Mouse (Mus musculus): ENCODE measurements around the gene Vps33a. TPM values are rescaled to one million over a fixed set of nuclear protein-coding genes. Genes with fewer than 3 reads are reported as not detected.

The Vps33a gene
- 10 to 100 TPM; 31.8 to 32.9 TPM for total RNA-seq (2021)
- long read RNA-seq, experiment 1, full-length matches to known transcripts, result 58 of 67 reads
- long read RNA-seq, experiment 1, partial matches to known transcripts, result 2 of 67 reads
- long read RNA-seq, experiment 1, other reads (novel, unspliced or antisense), result 7 of 67 reads
- long read RNA-seq, experiment 2, full-length matches to known transcripts, result 63 of 71 reads
- long read RNA-seq, experiment 2, partial matches to known transcripts, result 4 of 71 reads
- long read RNA-seq, experiment 2, other reads (novel, unspliced or antisense), result 4 of 71 reads

GRCm38 (mm10) chr5:123572357-123573186 lies at the start of gene Vps33a:
TSS of gene Vps33a (minus strand) at chr5:123573038.
- peak; percentile 97 to 99 for DNase-seq
- intact Hi-C loops (cut with DNase I), result no loop called here

DNA sequence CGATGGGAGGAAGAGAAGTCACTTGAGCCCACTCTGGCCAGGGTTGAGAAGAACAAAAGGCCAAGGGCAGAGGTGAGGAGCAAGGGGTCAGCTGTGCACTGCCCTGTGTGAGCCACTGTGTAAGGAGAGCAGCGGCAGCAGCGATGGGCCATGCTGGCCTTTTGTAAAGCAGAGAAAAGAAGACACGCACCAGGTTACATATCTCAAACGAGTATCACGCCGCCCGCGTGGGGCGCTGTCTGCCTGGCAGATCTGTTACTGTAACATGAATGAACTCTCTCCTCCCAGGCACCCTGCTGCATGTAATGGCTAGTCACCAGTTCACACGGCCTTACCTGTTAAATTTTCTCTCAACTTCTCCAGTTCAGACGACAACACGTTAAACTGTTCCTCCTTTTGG lies 49.6 kb upstream of the Vps33a start:
- intact Hi-C loops (cut with DNase I), result no loop called here
- DNase-seq, result no peak

DNA sequence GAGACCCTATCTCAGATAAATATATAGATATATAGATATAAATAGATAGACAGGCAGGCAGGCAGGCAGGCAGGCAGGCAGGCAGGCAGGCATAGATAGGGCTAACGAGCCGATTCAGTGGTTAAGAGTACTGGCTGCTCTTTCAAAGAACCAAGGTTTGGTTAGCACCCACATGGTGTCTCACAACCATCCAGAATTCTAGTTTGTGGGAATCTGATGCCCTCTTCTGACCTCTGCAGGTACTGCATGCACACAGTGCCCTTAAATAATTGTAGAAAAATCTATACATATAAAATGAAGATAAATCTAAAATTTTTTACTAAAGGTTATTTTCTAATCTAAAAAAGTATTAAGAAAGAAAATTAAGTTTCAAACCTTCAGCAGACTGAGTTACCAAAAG lies 45.7 kb upstream of the Vps33a start:
- intact Hi-C loops (cut with DNase I), result no loop called here
- DNase-seq, result peak in 1 of 2 experiments; percentile 34

- intact Hi-C loops (cut with DNase I), result loop anchor here (5.0 kb wide), 1 partner anchor 172 kb away; no protein-coding TSS in a partner anchor
Measured at GRCm38 (mm10) chr5:123614246-123614645, 41.4 kb upstream of the Vps33a start.

DNA sequence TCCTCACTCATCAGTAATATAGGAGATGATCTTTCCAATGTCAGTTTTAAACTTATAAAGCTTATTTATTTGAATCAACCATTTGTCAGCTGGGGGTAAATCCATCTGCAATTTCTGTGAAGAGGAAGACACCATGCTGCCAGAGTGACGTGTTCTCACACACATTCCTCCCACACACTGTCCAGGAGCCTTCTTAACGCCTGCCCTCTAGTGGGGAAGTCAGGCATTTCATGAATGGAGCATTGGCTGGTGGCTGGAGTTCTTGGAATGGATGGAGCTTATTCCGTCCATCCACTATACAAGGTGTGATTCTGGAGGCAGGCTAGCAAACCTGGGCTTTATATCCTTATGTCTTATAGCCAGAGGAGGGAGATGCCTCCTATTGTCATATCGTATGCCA lies 37.0 kb upstream of the Vps33a start:
- peak; percentile 78 to 88 for DNase-seq
- intact Hi-C loops (cut with DNase I), result loop anchor here (2.0 to 5.0 kb wide), 2 partner anchors 25 to 168 kb away; no protein-coding TSS in a partner anchor

More at GRCm38 (mm10) chr5:123614246-123614645, 41.4 kb upstream of the Vps33a start:
- no peak for DNase-seq

DNA sequence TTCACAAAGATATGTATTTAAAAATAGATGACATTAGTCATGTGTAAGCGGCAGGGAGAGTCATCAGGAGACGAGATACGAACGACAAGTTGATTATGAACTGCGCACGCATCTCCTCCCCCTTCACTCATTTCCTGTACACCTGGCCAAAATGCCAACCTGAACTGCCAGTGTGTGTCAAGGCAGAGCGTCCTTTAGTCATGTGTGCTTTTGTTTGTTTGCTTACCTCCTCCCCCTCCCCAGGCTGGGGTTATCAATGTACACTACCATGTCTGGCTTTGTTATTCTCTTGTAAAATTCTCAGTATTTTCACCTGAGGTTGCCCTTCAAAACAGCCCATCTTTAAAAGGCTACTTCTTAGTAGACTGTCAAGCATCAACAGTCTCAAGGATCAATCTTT lies 36.6 kb upstream of the Vps33a start:
- intact Hi-C loops (cut with DNase I), result no loop called here
- DNase-seq, result no peak

DNA sequence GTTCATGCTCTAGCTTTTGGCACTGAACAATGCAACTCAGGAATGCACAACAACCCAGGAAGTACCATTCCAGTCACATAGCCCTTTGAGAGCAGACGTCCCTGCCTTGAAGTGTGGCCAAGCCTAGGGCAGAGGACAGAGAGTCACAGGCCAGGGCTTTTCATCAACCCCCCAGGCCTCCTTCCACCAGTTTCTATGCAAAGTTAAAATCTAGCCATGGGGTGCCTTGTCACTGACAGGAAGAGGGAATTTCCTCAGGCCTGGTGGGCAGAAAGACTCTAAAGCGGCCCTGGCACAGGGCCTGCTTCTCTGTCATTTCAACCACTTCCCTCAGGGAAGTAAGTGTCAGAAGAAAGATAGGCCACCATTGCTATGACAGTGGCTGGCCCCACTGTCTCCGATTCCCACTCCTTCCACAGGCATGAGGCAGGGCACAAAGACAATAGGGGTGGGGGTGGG lies 34.4 kb upstream of the Vps33a start:
- intact Hi-C loops (cut with DNase I), result no loop called here
- DNase-seq, result no peak

GRCm38 (mm10) chr5:123603496-123603895 lies 30.7 kb upstream of the Vps33a start:
- intact Hi-C loops (cut with DNase I), result no loop called here
- no peak for DNase-seq

DNA sequence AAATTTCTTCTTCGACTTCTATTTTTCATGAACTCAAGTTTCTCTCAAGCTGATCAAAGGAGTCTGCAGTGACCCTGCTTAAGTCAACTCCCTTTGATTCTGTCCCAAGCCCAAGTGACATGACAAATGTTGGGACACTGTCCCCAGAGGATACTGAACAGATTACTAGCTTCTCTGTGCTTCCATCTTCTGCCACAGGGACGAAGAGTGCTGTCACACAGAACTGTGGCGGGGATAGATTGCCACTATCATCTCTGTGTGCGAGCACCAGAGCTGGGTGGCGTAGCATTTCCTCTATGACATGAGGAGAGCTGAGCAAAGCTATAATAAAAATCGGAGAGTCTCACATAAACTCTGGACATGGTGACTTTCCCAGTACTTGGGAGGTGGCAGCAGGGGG lies 29.3 kb upstream of the Vps33a start:
- intact Hi-C loops (cut with DNase I), result no loop called here
- no peak for DNase-seq

- DNase-seq, result no peak
Measured at GRCm38 (mm10) chr5:123599319-123599718, 26.5 kb upstream of the Vps33a start.

GRCm38 (mm10) chr5:123593622-123594280 lies 20.9 kb upstream of the Vps33a start:
- no peak for DNase-seq
- intact Hi-C loops (cut with DNase I), result no loop called here

More at GRCm38 (mm10) chr5:123599319-123599718, 26.5 kb upstream of the Vps33a start:
- intact Hi-C loops (cut with DNase I), result no loop called here

DNA sequence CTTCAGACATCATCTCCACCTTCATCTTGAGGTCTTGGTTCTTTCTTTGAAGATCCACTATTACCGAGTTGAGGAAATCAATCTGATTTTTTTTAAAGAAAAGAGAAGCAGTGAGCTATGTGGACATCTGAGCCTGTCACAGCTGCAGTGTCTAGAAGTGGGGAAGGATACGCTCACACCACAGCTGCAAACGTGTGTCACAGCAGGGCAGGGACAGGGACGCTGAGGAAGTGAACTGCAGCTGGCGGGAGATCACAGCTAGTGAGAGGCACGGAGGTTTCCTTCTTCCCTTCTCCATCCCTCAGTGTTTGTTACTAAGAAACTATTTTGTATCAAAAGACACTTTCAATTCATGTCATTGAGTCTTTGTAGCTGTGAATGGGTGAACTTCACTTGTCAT lies 7.2 kb upstream of the Vps33a start:
- intact Hi-C loops (cut with DNase I), result no loop called here
- no peak for DNase-seq

GRCm38 (mm10) chr5:123576696-123577095 lies 3.9 kb upstream of the Vps33a start:
- no peak for DNase-seq
- intact Hi-C loops (cut with DNase I), result no loop called here

- intact Hi-C loops (cut with DNase I), result no loop called here
Measured at GRCm38 (mm10) chr5:123573362-123573761, 524 bp upstream of the Vps33a start.

DNA sequence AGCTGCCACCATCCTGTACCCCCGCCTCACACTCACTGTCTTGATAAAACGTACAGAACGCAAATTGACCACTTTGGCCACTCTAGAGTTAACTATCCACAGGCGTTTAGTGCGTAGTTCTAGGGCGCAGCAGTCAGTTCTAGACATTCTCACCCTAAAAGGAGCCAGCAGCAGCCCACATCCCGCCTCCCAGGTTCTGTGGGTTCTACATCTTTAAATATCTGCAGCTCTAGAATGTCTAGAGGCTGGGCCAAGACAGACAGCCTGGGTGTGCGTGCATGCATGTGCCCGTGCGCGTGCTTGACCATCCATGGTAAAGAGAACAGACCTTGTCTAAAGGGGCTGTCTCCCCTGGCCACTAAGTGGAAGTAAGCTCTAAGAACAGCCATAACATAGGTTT lies 11.7 kb downstream of the Vps33a start:
- intact Hi-C loops (cut with DNase I), result no loop called here
- DNase-seq, result no peak

More at GRCm38 (mm10) chr5:123573362-123573761, 524 bp upstream of the Vps33a start:
- no peak for DNase-seq

GRCm38 (mm10) chr5:123559588-123559987 lies 13.2 kb downstream of the Vps33a start:
- DNase-seq, result no peak
- intact Hi-C loops (cut with DNase I), result no loop called here

- DNase-seq, result peak; percentile 64 to 73
- intact Hi-C loops (cut with DNase I), result no loop called here
Measured at GRCm38 (mm10) chr5:123556451-123556850, 16.4 kb downstream of the Vps33a start.

GRCm38 (mm10) chr5:123555693-123556092 lies 17.1 kb downstream of the Vps33a start:
- DNase-seq, result no peak
- intact Hi-C loops (cut with DNase I), result no loop called here

GRCm38 (mm10) chr5:123533801-123534200 lies 39.0 kb downstream of the Vps33a start:
- intact Hi-C loops (cut with DNase I), result no loop called here
- no peak for DNase-seq

GRCm38 (mm10) chr5:123530056-123530455 lies 42.8 kb downstream of the Vps33a start:
- no peak for DNase-seq
- intact Hi-C loops (cut with DNase I), result no loop called here

GRCm38 (mm10) chr5:123528641-123529040 lies 44.2 kb downstream of the Vps33a start:
- intact Hi-C loops (cut with DNase I), result no loop called here
- no peak for DNase-seq

Measured in heart, postnatal 14 days (tissue).